Mouse (Mus musculus) frontal cortex, adult 2 months (tissue): ENCODE results near the gene Sec14l3. TPM values are rescaled to one million over a fixed set of nuclear protein-coding genes. Genes with fewer than 3 reads are reported as not detected.

Experiments
- DNase-seq, 2 experiments: peaks; one replicate each; pipeline ENCODE4 v3.0.0; 2022; ENCODE audit warnings: low spot score in 1 of 2; ENCODE audit errors: extremely low spot score in 1 of 2
- polyA plus RNA-seq: library from polyadenylated mRNA; depleted of rRNA; stranded (reverse); fragments of >200 nt; gene quantifications from 2 replicates; pipeline ENCODE4 v1.2.3, GENCODE M21; 2012

The Sec14l3 gene
- polyA plus RNA-seq, 1 experiment = 0.40 TPM

- DNase-seq = peak; percentile 27 to 87
Measured at GRCm38 (mm10) chr11:4053586-4053985, 11.1 kb upstream of the Sec14l3 start.

- DNase-seq = peak; percentile 17 to 38
Measured at GRCm38 (mm10) chr11:4060866-4061575, 3.6 kb upstream of the Sec14l3 start.

- DNase-seq = no peak
Measured at GRCm38 (mm10) chr11:4062523-4062922, 2.1 kb upstream of the Sec14l3 start.

- no peak for DNase-seq
Measured at GRCm38 (mm10) chr11:4062981-4063380, 1.7 kb upstream of the Sec14l3 start.

- DNase-seq = no peak
Measured at GRCm38 (mm10) chr11:4069664-4070063, 5.0 kb downstream of the Sec14l3 start.

GRCm38 (mm10) chr11:4076633-4077032 lies 12.0 kb downstream of the Sec14l3 start:
- DNase-seq = no peak

GRCm38 (mm10) chr11:4078267-4078933 lies 13.8 kb downstream of the Sec14l3 start:
- DNase-seq = no peak

GRCm38 (mm10) chr11:4080219-4080618 lies 15.6 kb downstream of the Sec14l3 start:
- DNase-seq = peak in 1 of 2 experiments; percentile 89

- DNase-seq = peak in 1 of 2 experiments; percentile 93
Measured at GRCm38 (mm10) chr11:4083316-4084078, 18.9 kb downstream of the Sec14l3 start.

GRCm38 (mm10) chr11:4086246-4086645 lies 21.6 kb downstream of the Sec14l3 start:
- no peak for DNase-seq

- peak in 1 of 2 experiments; percentile 42 for DNase-seq
Measured at GRCm38 (mm10) chr11:4087267-4087666, 22.6 kb downstream of the Sec14l3 start.

- DNase-seq = no peak
Measured at GRCm38 (mm10) chr11:4093459-4094377, 29.1 kb downstream of the Sec14l3 start.

GRCm38 (mm10) chr11:4094378-4095170 lies 29.9 kb downstream of the Sec14l3 start:
- peak in 1 of 2 experiments; percentile 87 for DNase-seq

- DNase-seq = peak in 1 of 2 experiments; percentile 69
Measured at GRCm38 (mm10) chr11:4095171-4096053, 30.8 kb downstream of the Sec14l3 start, which contains the start of gene Mtfp1. Gene Mtfp1, minus strand, starts transcription at chr11:4095445.

GRCm38 (mm10) chr11:4096054-4096984 lies 31.7 kb downstream of the Sec14l3 start:
- DNase-seq = peak; percentile 96 to 99

- DNase-seq = no peak
Measured at GRCm38 (mm10) chr11:4097091-4097621, 32.5 kb downstream of the Sec14l3 start.

GRCm38 (mm10) chr11:4098120-4098519 lies 33.5 kb downstream of the Sec14l3 start:
- DNase-seq = no peak
